Mouse (Mus musculus) C3H10T1/2 (cell line): ENCODE results near the gene Ackr1. TPM values are rescaled to one million over a fixed set of nuclear protein-coding genes. Genes with fewer than 3 reads are reported as not detected.

Experiments used
- polyA plus RNA-seq, 2 experiments: library from polyadenylated mRNA; unstranded; fragments of >200 nt; fragmentation: generic; extraction: Trizol; gene quantifications; one replicate each; pipeline ENCODE4 v1.2.1; 2012; ENCODE audit warnings: missing spikeins in 2 of 2

Ackr1 gene
- polyA plus RNA-seq = not detected

GRCm38 (mm10) chr1:173333312-173334253 is at the start of gene Ackr1:
Gene Ackr1 (minus strand): TSS chr1:173333750.

GRCm38 (mm10) chr1:173367356-173368046 is 34.0 kb upstream of the Ackr1 start, which contains the start of gene Cadm3:
Gene Cadm3 (minus strand): TSS chr1:173367695.

GRCm38 (mm10) chr1:173350372-173350957 is 16.9 kb upstream of the Ackr1 start, which contains the start of gene Aim2:
Gene Aim2 (plus strand): TSS chr1:173350879.

Other genes starting within 250 kb of the Ackr1 start
- gene Olfr1408, start 196.4 kb downstream of the Ackr1 start, polyA plus RNA-seq = not detected
- gene Olfr1406, start 143.1 kb downstream of the Ackr1 start, polyA plus RNA-seq = not detected
- gene Olfr218, start 135.9 kb downstream of the Ackr1 start, polyA plus RNA-seq = not detected
- not detected for gene Olfr1404, start 121.4 kb downstream of the Ackr1 start, polyA plus RNA-seq
- not detected for gene Fcer1a, start 106.5 kb downstream of the Ackr1 start, polyA plus RNA-seq
- gene Olfr418, start 67.7 kb downstream of the Ackr1 start, polyA plus RNA-seq = not detected
- not detected for gene Mptx2, start 56.0 kb downstream of the Ackr1 start, polyA plus RNA-seq
- gene Aim2, start 17.1 kb upstream of the Ackr1 start, polyA plus RNA-seq = under 1 TPM; 0.02 to 0.44 TPM
- gene Cadm3, start 33.9 kb upstream of the Ackr1 start, polyA plus RNA-seq = not detected
- not detected for gene Ifi206, start 157.3 kb upstream of the Ackr1 start, polyA plus RNA-seq
- not detected for gene Ifi214, start 202.2 kb upstream of the Ackr1 start, polyA plus RNA-seq